Mouse (Mus musculus) CH12.LX (cell line): Measurements from ENCODE around the gene Ssbp3.

ENCODE experiments used
- CTCF ChIP-seq, 2 experiments: IDR thresholded peaks in 1 of 2; conservative IDR thresholded peaks in 1 of 2; 2 replicates each; pipeline ENCODE4 v1.5.1; 2011 to 2012; ENCODE audit warnings: low read depth in 2 of 2, low read length in 2 of 2, improper control_type of control experiment in 1 of 2, inconsistent platforms in 1 of 2, mild to moderate bottlenecking in 1 of 2, moderate library complexity in 1 of 2
- MAFK ChIP-seq: IDR thresholded peaks from 2 replicates; pipeline ENCODE4 v1.6.1; 2011; ENCODE audit warnings: low read length, improper control_type of control experiment; ENCODE audit not compliant: insufficient replicate concordance

- no peak for TF ChIP-seq CTCF (conservative IDR thresholded peaks at IDR 0.05 in 1 of 2, IDR thresholded peaks at IDR 0.05 in 1 of 2; ENCODE audit: low read depth in 2 of 2, low read length in 2 of 2)
- no peak for TF ChIP-seq MAFK
Measured at GRCm38 (mm10) chr4:107058346-107058745, 147.8 kb downstream of the Ssbp3 start.
